Mouse (Mus musculus): ENCODE results near the gene Crisp2. TPM values are rescaled to one million over a fixed set of nuclear protein-coding genes. Genes with fewer than 3 reads are reported as not detected.
"Not testable (repeated sequence)": the region's sequence is repeated elsewhere in the genome, so short reads cannot be mapped to it uniquely, and the experiment has no call there.

The Crisp2 gene
- total and polyA plus RNA-seq, 3 experiments = 1.2 to 1.4 TPM; not detected in 1

DNA sequence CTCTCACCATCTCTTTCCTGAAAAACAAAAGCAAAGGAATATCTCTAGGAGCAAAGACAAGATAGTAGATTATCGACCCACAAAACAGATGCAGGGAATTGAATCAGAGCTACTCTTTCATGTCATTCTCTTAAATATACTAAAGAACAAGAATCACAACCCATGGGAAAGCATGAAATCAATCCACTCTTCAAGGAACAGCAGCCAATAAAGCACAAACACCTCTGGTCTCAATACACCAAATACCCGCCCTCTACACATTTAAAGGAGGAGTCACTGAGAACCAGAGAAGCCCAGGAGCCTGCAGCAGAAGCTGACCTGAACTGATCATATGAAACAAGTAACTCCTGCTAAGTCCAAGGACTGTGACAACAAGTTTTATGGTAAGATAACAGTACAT, 80.0 kb downstream of the Crisp2 start, which contains the start of gene Esp1:
Gene Esp1, plus strand, starts transcription at position 301 of the 400 bp plus-strand sequence.
- Histone ChIP-seq H3K27ac (ENCODE audit: control insufficient read depth, low read depth, low read length) (no peak within 1 kb of the TSS), H3K9me3 (replicated peaks; ENCODE audit: insufficient read depth, low read length) (no peaks in the 10 kb centered on the region), H3K27me3 (ENCODE audit: control insufficient read depth in 1 of 2, insufficient read depth in 2 of 2, low read length in 2 of 2) (no peaks in the 10 kb centered on the region), H3K36me3 (ENCODE audit: control insufficient read depth in 1 of 2, insufficient read depth in 2 of 2, low read length in 2 of 2) (no peaks in the 10 kb centered on the region), H3K4me1 (ENCODE audit: control insufficient read depth in 1 of 2, insufficient read depth in 2 of 2, low read length in 2 of 2) (no peaks in the 10 kb centered on the region), H3K9ac (ENCODE audit: control insufficient read depth, low read depth, low read length, poor library complexity, severe bottlenecking) (no peak within 1 kb of the TSS), H3K4me3 (ENCODE audit: control insufficient read depth in 1 of 2, insufficient read depth in 1 of 2, low read depth in 2 of 2, low read length in 2 of 2) (no peak within 1 kb of the TSS), H3K79me2 (ENCODE audit: control insufficient read depth, insufficient read depth, low read length, poor library complexity) (no peaks in the 10 kb centered on the region)
- DNase-seq (ENCODE audit: low read depth, low spot score) = no peak
- TF ChIP-seq ZKSCAN1 (IDR thresholded peaks at IDR 0.05; ENCODE audit: low read depth, low read length) (no peak), SMC3 (IDR thresholded peaks at IDR 0.05; ENCODE audit: low read depth, low read length) (no peak), POLR2AphosphoS2 (IDR thresholded peaks at IDR 0.05; ENCODE audit: low read length) (no peak), TBP (IDR thresholded peaks at IDR 0.05; ENCODE audit: low read depth, low read length) (no peak), USF1 (IDR thresholded peaks at IDR 0.05; ENCODE audit: low read depth, low read length) (no peak), NRF1 (IDR thresholded peaks at IDR 0.05; ENCODE audit: insufficient read depth, low read depth, low read length, poor library complexity, severe bottlenecking) (no peak), MXI1 (IDR thresholded peaks at IDR 0.05; ENCODE audit: low read depth, low read length) (no peak), KAT2A (conservative IDR thresholded peaks at IDR 0.05; ENCODE audit: low read depth, low read length) (no peak)

DNA sequence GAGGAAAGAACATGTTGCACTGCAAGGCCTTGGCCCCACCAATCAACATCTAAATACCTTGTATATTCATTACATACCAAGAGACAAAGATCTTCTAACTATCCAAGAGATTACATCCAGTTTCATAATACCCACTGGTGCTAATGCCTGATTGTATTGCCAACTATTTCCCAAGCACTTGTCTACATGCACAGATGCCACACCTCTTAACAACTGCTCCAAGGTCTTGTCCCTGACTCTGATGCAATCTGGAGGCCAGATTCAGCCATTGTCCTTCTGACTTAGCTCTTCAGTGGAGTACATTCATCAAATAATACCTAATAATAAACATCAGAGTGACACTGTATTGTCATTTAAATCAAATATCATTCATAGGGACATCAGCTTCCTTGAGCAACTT, 89.7 kb downstream of the Crisp2 start:
- not testable (repeated sequence) for H3K9ac ChIP-seq (ENCODE audit: control insufficient read depth, low read depth, low read length, poor library complexity, severe bottlenecking); DNase-seq (ENCODE audit: low read depth, low spot score); H3K36me3 ChIP-seq (ENCODE audit: control insufficient read depth in 1 of 2, insufficient read depth in 2 of 2, low read length in 2 of 2); H3K4me3 ChIP-seq (ENCODE audit: control insufficient read depth in 1 of 2, insufficient read depth in 1 of 2, low read depth in 2 of 2, low read length in 2 of 2); H3K4me1 ChIP-seq (ENCODE audit: control insufficient read depth in 1 of 2, insufficient read depth in 2 of 2, low read length in 2 of 2); H3K27ac ChIP-seq (ENCODE audit: control insufficient read depth, low read depth, low read length); H3K27me3 ChIP-seq (ENCODE audit: control insufficient read depth in 1 of 2, insufficient read depth in 2 of 2, low read length in 2 of 2); H3K79me2 ChIP-seq (ENCODE audit: control insufficient read depth, insufficient read depth, low read length, poor library complexity); H3K9me3 ChIP-seq (replicated peaks; ENCODE audit: insufficient read depth, low read length)

DNA sequence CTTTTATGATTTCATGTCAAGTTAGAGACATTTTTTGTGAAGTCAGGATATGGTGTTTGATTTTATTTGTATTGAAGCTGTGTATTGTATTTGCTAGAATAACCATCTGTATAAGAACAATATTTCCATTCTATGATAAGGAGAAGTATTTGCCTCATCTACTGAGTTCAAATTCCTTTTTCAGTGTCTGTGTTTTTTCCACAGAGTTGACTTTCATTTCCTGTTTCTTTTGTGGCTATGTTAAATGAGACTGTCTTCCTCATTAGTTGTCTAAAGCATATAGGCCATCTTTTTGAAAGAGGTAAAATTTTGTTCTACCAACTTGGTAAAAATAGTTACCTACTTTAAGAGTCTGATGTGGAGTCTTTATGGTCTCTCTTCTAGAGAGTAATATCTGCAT, 90.5 kb downstream of the Crisp2 start:
- DNase-seq (ENCODE audit: low read depth, low spot score) = no peak
- H3K4me1 ChIP-seq (ENCODE audit: control insufficient read depth in 1 of 2, insufficient read depth in 2 of 2, low read length in 2 of 2) = no peaks in the 10 kb centered on the region
- H3K79me2 ChIP-seq (ENCODE audit: control insufficient read depth, insufficient read depth, low read length, poor library complexity) = no peaks in the 10 kb centered on the region
- H3K27me3 ChIP-seq (ENCODE audit: control insufficient read depth in 1 of 2, insufficient read depth in 2 of 2, low read length in 2 of 2) = no peaks in the 10 kb centered on the region
- no peaks in the 10 kb centered on the region for H3K36me3 ChIP-seq (ENCODE audit: control insufficient read depth in 1 of 2, insufficient read depth in 2 of 2, low read length in 2 of 2)
- H3K27ac ChIP-seq (ENCODE audit: control insufficient read depth, low read depth, low read length) = no peak overlapping the region
- H3K4me3 ChIP-seq (ENCODE audit: control insufficient read depth in 1 of 2, insufficient read depth in 1 of 2, low read depth in 2 of 2, low read length in 2 of 2) = no peak overlapping the region
- H3K9ac ChIP-seq (ENCODE audit: control insufficient read depth, low read depth, low read length, poor library complexity, severe bottlenecking) = no peak overlapping the region
- no peaks in the 10 kb centered on the region for H3K9me3 ChIP-seq (replicated peaks; ENCODE audit: insufficient read depth, low read length)
- TF ChIP-seq GABPA (IDR thresholded peaks at IDR 0.05; ENCODE audit: low read depth, low read length) = no peak
- no peak for TF ChIP-seq TCF12 (IDR thresholded peaks at IDR 0.05; ENCODE audit: low read depth, low read length)
- TF ChIP-seq KAT2A (conservative IDR thresholded peaks at IDR 0.05; ENCODE audit: low read depth, low read length) = no peak
- TF ChIP-seq RAD21 (IDR thresholded peaks at IDR 0.05; ENCODE audit: low read depth, low read length) = no peak
- no peak for TF ChIP-seq USF1 (IDR thresholded peaks at IDR 0.05; ENCODE audit: low read depth, low read length)
- TF ChIP-seq CHD2 (IDR thresholded peaks at IDR 0.05; ENCODE audit: low read length) = no peak

Other genes starting within 250 kb of the Crisp2 start
- not detected in 2 replicates for gene Esp6, start 245.5 kb downstream of the Crisp2 start, total RNA-seq (2012; rRNA removed)
- gene Esp6, start 245.5 kb downstream of the Crisp2 start, polyA plus RNA-seq (2012; ENCODE audit: insufficient read depth in 1 of 2, insufficient read length in 2 of 2, low read depth in 1 of 2, low replicate concordance in 2 of 2, missing spikeins in 1 of 2) = not detected
- not detected in 2 replicates for gene Esp4, start 208.4 kb downstream of the Crisp2 start, total RNA-seq (2012; rRNA removed)
- not detected for gene Esp4, start 208.4 kb downstream of the Crisp2 start, polyA plus RNA-seq (2012; ENCODE audit: insufficient read depth in 1 of 2, insufficient read length in 2 of 2, low read depth in 1 of 2, low replicate concordance in 2 of 2, missing spikeins in 1 of 2)
- not detected in 2 replicates for gene Esp3, start 174.9 kb downstream of the Crisp2 start, total RNA-seq (2012; rRNA removed)
- not detected for gene Esp3, start 174.9 kb downstream of the Crisp2 start, polyA plus RNA-seq (2012; ENCODE audit: insufficient read depth in 1 of 2, insufficient read length in 2 of 2, low read depth in 1 of 2, low replicate concordance in 2 of 2, missing spikeins in 1 of 2)
- not detected in 2 replicates for gene Esp1, start 79.9 kb downstream of the Crisp2 start, total RNA-seq (2012; rRNA removed)
- not detected for gene Esp1, start 79.9 kb downstream of the Crisp2 start, polyA plus RNA-seq (2012; ENCODE audit: insufficient read depth in 1 of 2, insufficient read length in 2 of 2, low read depth in 1 of 2, low replicate concordance in 2 of 2, missing spikeins in 1 of 2)
- gene Rhag, start 4.1 kb upstream of the Crisp2 start, total RNA-seq (2012; rRNA removed) = 17.8 and 24.4 TPM in 2 replicates
- 10 to 100 TPM in 1 of 2 experiments, not detected in 1; 91.3 TPM for gene Rhag, start 4.1 kb upstream of the Crisp2 start, polyA plus RNA-seq (2012; ENCODE audit: insufficient read depth in 1 of 2, insufficient read length in 2 of 2, low read depth in 1 of 2, low replicate concordance in 2 of 2, missing spikeins in 1 of 2)
- gene 9130008F23Rik, start 73.6 kb upstream of the Crisp2 start, total RNA-seq (2012; rRNA removed) = 1.2 and 1.3 TPM in 2 replicates
- 1 to 10 TPM in 1 of 2 experiments, not detected in 1; 1.1 TPM for gene 9130008F23Rik, start 73.6 kb upstream of the Crisp2 start, polyA plus RNA-seq (2012; ENCODE audit: insufficient read depth in 1 of 2, insufficient read length in 2 of 2, low read depth in 1 of 2, low replicate concordance in 2 of 2, missing spikeins in 1 of 2)
- gene Glyatl3, start 107.3 kb upstream of the Crisp2 start, total RNA-seq (2012; rRNA removed) = not detected in 2 replicates
- under 1 TPM in 1 of 2 experiments, not detected in 1; 0.33 TPM for gene Glyatl3, start 107.3 kb upstream of the Crisp2 start, polyA plus RNA-seq (2012; ENCODE audit: insufficient read depth in 1 of 2, insufficient read length in 2 of 2, low read depth in 1 of 2, low replicate concordance in 2 of 2, missing spikeins in 1 of 2)
- gene Mut, start 127.7 kb upstream of the Crisp2 start, total RNA-seq (2012; rRNA removed) = 21.2 and 25.8 TPM in 2 replicates
- 10 to 100 TPM; 25.0 to 65.8 TPM for gene Mut, start 127.7 kb upstream of the Crisp2 start, polyA plus RNA-seq (2012; ENCODE audit: insufficient read depth in 1 of 2, insufficient read length in 2 of 2, low read depth in 1 of 2, low replicate concordance in 2 of 2, missing spikeins in 1 of 2)
- gene Cenpq, start 128.0 kb upstream of the Crisp2 start, total RNA-seq (2012; rRNA removed) = 18.9 and 20.9 TPM in 2 replicates
- 10 to 100 TPM in 1 of 2 experiments, not detected in 1; 25.5 TPM for gene Cenpq, start 128.0 kb upstream of the Crisp2 start, polyA plus RNA-seq (2012; ENCODE audit: insufficient read depth in 1 of 2, insufficient read length in 2 of 2, low read depth in 1 of 2, low replicate concordance in 2 of 2, missing spikeins in 1 of 2)